Mouse (Mus musculus) lung, adult 2 months (tissue): Measurements from ENCODE around the gene Commd6. TPM values are rescaled to one million over a fixed set of nuclear protein-coding genes. Genes with fewer than 3 reads are reported as not detected.

ENCODE experiments used
- DNase-seq: peaks from one replicate; pipeline ENCODE4 v3.0.0; 2022
- H3K4me1 ChIP-seq: fragments of 200-500 bp; 2 replicates; pipeline ENCODE4 v1.6.1; 2011; ENCODE audit warnings: low read length; ENCODE audit not compliant: control insufficient read depth, insufficient read depth
- H3K4me3 ChIP-seq: fragments of 200-500 bp; replicated peaks from 2 replicates; pipeline ENCODE3; 2011; ENCODE audit warnings: low read depth, mild to moderate bottlenecking, control low read depth, low read length; ENCODE audit errors: extremely low read depth
- CTCF ChIP-seq: fragments of 200-500 bp; IDR thresholded peaks from 2 replicates; pipeline ENCODE4 v1.5.1; 2011; ENCODE audit warnings: mild to moderate bottlenecking, low read length, control low read depth; ENCODE audit not compliant: insufficient read depth
- POLR2A ChIP-seq: fragments of 200-500 bp; IDR thresholded peaks from 2 replicates; pipeline ENCODE4 v1.6.1; 2011; ENCODE audit warnings: low read depth, mild to moderate bottlenecking, control low read depth, low read length, borderline replicate concordance; ENCODE audit errors: extremely low read depth
- WGBS: fragments of 180-500 bp; shearing (Covaris S2); methylation state at CpG from one replicate; pipeline ENCODE4 v1.1.7; 2018; 5-methylcytosine and 5-hydroxymethylcytosine counted together
- polyA plus RNA-seq: library from polyadenylated mRNA; depleted of rRNA; stranded (reverse); fragments of >200 nt; gene quantifications from 2 replicates; pipeline ENCODE4 v1.2.3, GENCODE M21; 2012

Gene Commd6
- polyA plus RNA-seq, 1 experiment: 18.1 TPM

- Histone ChIP-seq H3K4me3 (no peak overlapping the region), H3K4me1 (no peaks in the 10 kb centered on the region)
- 65% methylated on average over 9 of the region's 9 CpGs for WGBS
- no peak for DNase-seq
- TF ChIP-seq POLR2A (no peak), CTCF (no peak)
Observed at GRCm38 (mm10) chr14:101616178-101616577, 24.3 kb downstream of the Commd6 start.

GRCm38 (mm10) chr14:101613206-101613605 is 27.3 kb downstream of the Commd6 start:
- no peak overlapping the region for H3K4me3 ChIP-seq
- 85% methylated on average over 1 of the region's 1 CpGs for WGBS
- DNase-seq: no peak
- H3K4me1 ChIP-seq: no peaks in the 10 kb centered on the region
- TF ChIP-seq POLR2A (no peak), CTCF (no peak)

- TF ChIP-seq CTCF (no peak), POLR2A (no peak)
- no peaks in the 10 kb centered on the region for H3K4me1 ChIP-seq
- H3K4me3 ChIP-seq: no peak overlapping the region
- 69% methylated on average over 10 of the region's 10 CpGs for WGBS
- no peak for DNase-seq
Observed at GRCm38 (mm10) chr14:101610701-101611100, 29.8 kb downstream of the Commd6 start.

- Histone ChIP-seq H3K4me1 (no peaks in the 10 kb centered on the region), H3K4me3 (peak within 1 kb of the TSS; percentile 88)
- peak; percentile 87 for DNase-seq
- TF ChIP-seq POLR2A (peak; percentile 33; the same call in 1 of the 2 replicates), CTCF (peak; percentile 54)
- WGBS: under 1% methylated on average over 62 of the region's 62 CpGs
Observed at GRCm38 (mm10) chr14:101608519-101609368, 31.7 kb downstream of the Commd6 start, which contains the start of gene Tbc1d4. Tbc1d4 (minus strand) TSS chr14:101609191.

GRCm38 (mm10) chr14:101607631-101608518 is 32.6 kb downstream of the Commd6 start:
- DNase-seq: peak; percentile 34
- under 1% methylated on average over 62 of the region's 62 CpGs for WGBS
- TF ChIP-seq POLR2A (no peak), CTCF (no peak)
- H3K4me3 ChIP-seq: peak overlapping the region; percentile 88
- no peaks in the 10 kb centered on the region for H3K4me1 ChIP-seq

GRCm38 (mm10) chr14:101605843-101606242 is 34.6 kb downstream of the Commd6 start:
- WGBS: 57% methylated on average over 2 of the region's 2 CpGs
- Histone ChIP-seq H3K4me1 (no peaks in the 10 kb centered on the region), H3K4me3 (no peak overlapping the region)
- no peak for TF ChIP-seq CTCF
- TF ChIP-seq POLR2A: no peak
- DNase-seq: no peak

- TF ChIP-seq CTCF: no peak
- no peak for TF ChIP-seq POLR2A
- Histone ChIP-seq H3K4me1 (no peaks in the 10 kb centered on the region), H3K4me3 (no peak overlapping the region)
- 65% methylated on average over 3 of the region's 3 CpGs for WGBS
- no peak for DNase-seq
Observed at GRCm38 (mm10) chr14:101602851-101603250, 37.6 kb downstream of the Commd6 start.

GRCm38 (mm10) chr14:101597096-101597715 is 43.3 kb downstream of the Commd6 start:
- Histone ChIP-seq H3K4me1 (no peaks in the 10 kb centered on the region), H3K4me3 (no peak overlapping the region)
- TF ChIP-seq POLR2A: no peak
- TF ChIP-seq CTCF: no peak
- no peak for DNase-seq
- WGBS: 85% methylated on average over 10 of the region's 14 CpGs

GRCm38 (mm10) chr14:101596691-101597090 is 43.8 kb downstream of the Commd6 start:
- TF ChIP-seq POLR2A (no peak), CTCF (no peak)
- no peak overlapping the region for H3K4me3 ChIP-seq
- WGBS: 97% methylated on average over 9 of the region's 9 CpGs
- DNase-seq: no peak
- no peaks in the 10 kb centered on the region for H3K4me1 ChIP-seq
